In the genomic region with DNA sequence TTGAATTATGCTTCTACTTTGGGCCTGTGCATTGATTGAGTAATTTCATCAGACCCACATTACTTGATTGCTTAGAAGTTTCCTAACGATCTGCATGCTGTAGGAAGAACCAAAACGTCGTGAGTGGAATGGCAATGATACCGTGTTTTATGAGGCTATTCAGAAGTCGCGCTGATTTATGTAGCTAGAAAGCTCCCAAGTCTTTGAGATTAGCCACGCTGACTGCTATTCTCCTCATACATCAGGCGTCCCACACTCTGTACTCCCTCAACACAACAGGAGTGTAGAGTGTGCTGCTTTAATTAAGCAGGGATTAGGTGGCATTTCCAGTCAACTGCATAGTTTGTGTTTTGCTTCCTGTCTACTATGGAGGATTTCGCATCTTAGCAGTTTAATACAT, we compare ENCODE assay signal across 18 mouse cellular contexts. TPM values are rescaled to one million over a fixed set of nuclear protein-coding genes. Genes with fewer than 3 reads are reported as not detected.
DNase-seq lines count a peak whose midpoint lies in the region; ATAC-seq and TF ChIP-seq lines count a peak whose summit lies in the region.
"Had no signal": no experiment of that assay in that cellular context is flagged by ENCODE, and none has a peak within 500 bp of the region (broad histone marks: within the 10 kb centered on the region; RNA-seq: fewer than 3 reads in every experiment).

No protein-coding gene starts in this region.

- H3K4me3 ChIP-seq in forebrain, embryonic 13.5 days = no peak overlapping the region
- no peak overlapping the region for H3K4me3 ChIP-seq in forebrain, embryonic 15.5 days
- no peak overlapping the region for H3K4me3 ChIP-seq in midbrain, embryonic 12.5 days
- peak overlapping the region; percentile 20 for H3K4me3 ChIP-seq in neural tube, embryonic 15.5 days (replicated peaks)
- no peak overlapping the region for H3K4me3 ChIP-seq in heart, adult 2 months
- H3K4me3 ChIP-seq: embryonic facial prominence, embryonic 10.5 days; liver, embryonic 13.5 days; myocyte had no signal

- TF ChIP-seq CTCF in heart, adult 2 months (IDR thresholded peaks at IDR 0.05) = no peak

- ATAC-seq in forebrain, embryonic 13.5 days = no peak
- no peak for ATAC-seq in forebrain, embryonic 15.5 days (replicated peaks)
- peak; percentile 62 for ATAC-seq in midbrain, embryonic 12.5 days (ENCODE audit: low FRiP score, low read depth)
- peak; percentile 39; the same call in 1 of the 2 replicates for ATAC-seq in neural tube, embryonic 15.5 days (ENCODE audit: low FRiP score)

- H3K36me3 ChIP-seq in forebrain, embryonic 13.5 days (ENCODE audit: poor library complexity, severe bottlenecking) = no peaks in the 10 kb centered on the region
- H3K36me3 ChIP-seq in forebrain, embryonic 15.5 days = no peaks in the 10 kb centered on the region
- H3K36me3 ChIP-seq in midbrain, embryonic 12.5 days = no peaks in the 10 kb centered on the region
- H3K36me3 ChIP-seq in neural tube, embryonic 15.5 days = no peaks in the 10 kb centered on the region
- H3K36me3 ChIP-seq in heart, adult 2 months (ENCODE audit: control insufficient read depth, insufficient read depth, low read length) = no peaks in the 10 kb centered on the region
- H3K36me3 ChIP-seq: embryonic facial prominence, embryonic 10.5 days; liver, embryonic 13.5 days had no signal

- peaks cover 17% of the 10 kb centered on the region; the same call in 1 of the 2 replicates for H3K4me1 ChIP-seq in forebrain, embryonic 13.5 days
- peaks cover 20% of the 10 kb centered on the region for H3K4me1 ChIP-seq in forebrain, embryonic 15.5 days
- peaks cover 9% of the 10 kb centered on the region; the same call in 1 of the 2 replicates for H3K4me1 ChIP-seq in midbrain, embryonic 12.5 days
- peaks cover 20% of the 10 kb centered on the region for H3K4me1 ChIP-seq in neural tube, embryonic 15.5 days
- H3K4me1 ChIP-seq in heart, adult 2 months (ENCODE audit: control insufficient read depth, insufficient read depth, low read length) = no peaks in the 10 kb centered on the region

- peaks cover 8% of the 10 kb centered on the region for H3K27me3 ChIP-seq in forebrain, embryonic 13.5 days
- peaks cover 3% of the 10 kb centered on the region; the same call in 1 of the 2 replicates for H3K27me3 ChIP-seq in forebrain, embryonic 15.5 days
- H3K27me3 ChIP-seq in midbrain, embryonic 12.5 days = peaks cover 4% of the 10 kb centered on the region; the same call in 1 of the 2 replicates
- no peaks in the 10 kb centered on the region for H3K27me3 ChIP-seq in neural tube, embryonic 15.5 days (replicated peaks)
- H3K27me3 ChIP-seq in heart, adult 2 months (ENCODE audit: control insufficient read depth, insufficient read depth, low read length) = peaks cover 12% of the 10 kb centered on the region

- H3K4me2 ChIP-seq in forebrain, embryonic 13.5 days = peak overlapping the region; percentile 1; the same call in 1 of the 2 replicates
- H3K4me2 ChIP-seq in forebrain, embryonic 15.5 days (replicated peaks) = no peak overlapping the region
- H3K4me2 ChIP-seq in midbrain, embryonic 12.5 days (replicated peaks) = peak overlapping the region; percentile 23; the same call in 1 of the 2 replicates
- peak overlapping the region; percentile 45 for H3K4me2 ChIP-seq in neural tube, embryonic 15.5 days
- H3K4me2 ChIP-seq: heart, embryonic 11.5 days; liver, embryonic 13.5 days had no signal

- H3K9me3 ChIP-seq in forebrain, embryonic 13.5 days (replicated peaks) = no peaks in the 10 kb centered on the region
- no peaks in the 10 kb centered on the region for H3K9me3 ChIP-seq in forebrain, embryonic 15.5 days
- no peaks in the 10 kb centered on the region for H3K9me3 ChIP-seq in midbrain, embryonic 12.5 days
- no peaks in the 10 kb centered on the region for H3K9me3 ChIP-seq in neural tube, embryonic 15.5 days (replicated peaks)
- H3K9me3 ChIP-seq: embryonic facial prominence, embryonic 10.5 days; liver, embryonic 13.5 days had no signal

- TF ChIP-seq EP300 in heart, adult 2 months (IDR thresholded peaks at IDR 0.05; ENCODE audit: insufficient read depth, low read depth, low read length) = no peak

- peak; percentile 27 for DNase-seq in embryo, embryonic 11.5 days (ENCODE audit: low read depth, low spot score)
- DNase-seq in spleen, postnatal 36 days (ENCODE audit: low spot score in 2 of 2) = no peak
- no peak for DNase-seq in heart, adult 2 months
- DNase-seq: gastrocnemius, postnatal 14 days; layer of hippocampus, adult 9-11 months; left cerebral cortex, postnatal 4 days; liver, embryonic 13.5 days; lung, postnatal 10 days; thymus, postnatal 14 days had no signal

- H3K79me2 ChIP-seq in heart, adult 2 months (replicated peaks; ENCODE audit: control insufficient read depth, insufficient read depth, low read length) = no peaks in the 10 kb centered on the region

- no peak overlapping the region for H3K9ac ChIP-seq in forebrain, embryonic 13.5 days
- H3K9ac ChIP-seq in forebrain, embryonic 15.5 days (replicated peaks) = no peak overlapping the region
- no peak overlapping the region for H3K9ac ChIP-seq in midbrain, embryonic 12.5 days (replicated peaks)
- no peak overlapping the region for H3K9ac ChIP-seq in neural tube, embryonic 15.5 days (replicated peaks)
- H3K9ac ChIP-seq in heart, adult 2 months (ENCODE audit: low read depth, low read length) = no peak overlapping the region
- H3K9ac ChIP-seq: liver, embryonic 13.5 days had no signal

- 20% methylated on average over 9 of the region's 9 CpGs for WGBS in forebrain, embryonic 13.5 days
- 16% methylated on average over 9 of the region's 9 CpGs for whole genome bisulfite sequencing in forebrain, embryonic 15.5 days
- 28% methylated on average over 9 of the region's 9 CpGs for WGBS in midbrain, embryonic 12.5 days
- 7% methylated on average over 9 of the region's 9 CpGs for WGBS in neural tube, embryonic 15.5 days
- WGBS in heart, adult 2 months = 67% methylated on average over 9 of the region's 9 CpGs

- no peak overlapping the region for H3K27ac ChIP-seq in forebrain, embryonic 13.5 days
- no peak overlapping the region for H3K27ac ChIP-seq in forebrain, embryonic 15.5 days (replicated peaks)
- H3K27ac ChIP-seq in midbrain, embryonic 12.5 days (replicated peaks) = no peak overlapping the region
- peak overlapping the region; percentile 25; the same call in 1 of the 2 replicates for H3K27ac ChIP-seq in neural tube, embryonic 15.5 days (replicated peaks)
- no peak overlapping the region for H3K27ac ChIP-seq in heart, adult 2 months
- H3K27ac ChIP-seq: embryonic facial prominence, embryonic 10.5 days; liver, embryonic 13.5 days had no signal

- intact Hi-C loops in heart, adult 2 months (cut with DNase I) = no loop called here

- TF ChIP-seq POLR2A in heart, adult 2 months (IDR thresholded peaks at IDR 0.05; ENCODE audit: insufficient read depth, low read depth, low read length) = no peak

RNA-seq across cellular contexts. Expression of a gene that starts 4.1 kb away (rescaled TPM):
- polyA plus RNA-seq in forebrain, embryonic 13.5 days (2015; fragmentation: Nextera tagmentation; extraction: Ambion mirVana) = 1.7 and 2.6 TPM in 2 replicates
- 2.5 and 3.9 TPM in 2 replicates for polyA plus RNA-seq in forebrain, embryonic 15.5 days (2015; fragmentation: Nextera tagmentation; extraction: Ambion mirVana)
- polyA plus RNA-seq in midbrain, embryonic 12.5 days (2016; fragmentation: Nextera tagmentation; extraction: Ambion mirVana) = 5.5 TPM in 2 replicates
- 11.5 and 14.8 TPM in 2 replicates for polyA plus RNA-seq in neural tube, embryonic 15.5 days (2015; fragmentation: Nextera tagmentation; extraction: Ambion mirVana)
- under 1 TPM in 1 of 2 experiments, not detected in 1; 0.05 TPM for total RNA-seq in heart, adult 2 months (2021)
- 0.08 TPM in 1 of 2 replicates, not detected in the other for polyA plus RNA-seq in heart, adult 2 months (2012; rRNA removed)
- total RNA-seq: hematopoietic stem cell, adult 5-6 weeks; MEL had no signal
- polyA plus RNA-seq: myocyte had no signal

Comparison
In these comparisons a context has a peak if more than half of its experiments do, and no peak if none do; other contexts are left out.
1. ATAC-seq: peak in midbrain, embryonic 12.5 days (single experiment) and neural tube, embryonic 15.5 days (single experiment); none in forebrain, embryonic 13.5 days (single experiment) and forebrain, embryonic 15.5 days (single experiment).